Mouse (Mus musculus) liver, embryonic 11.5 days (tissue): ENCODE results near the gene Sp7. TPM values are rescaled to one million over a fixed set of nuclear protein-coding genes. Genes with fewer than 3 reads are reported as not detected.
A peak's percentile ranks its signal among the peaks of the same experiment; 100 is the strongest.
"Not testable (repeated sequence)": the region's sequence is repeated elsewhere in the genome, so short reads cannot be mapped to it uniquely, and the experiment has no call there.

Source experiments
- ATAC-seq: fragments of 200-750 bp; cut with Nextera tagmentation; replicated peaks from 2 replicates; pipeline ENCODE4 v1.8.0; 2017; ENCODE audit warnings: moderate number of reproducible peaks, mild to moderate bottlenecking, moderate TSS enrichment, moderate library complexity; ENCODE audit not compliant: low FRiP score
- DNase-seq: peaks from one replicate; pipeline ENCODE4 v3.0.0-alpha.2; 2017; ENCODE audit warnings: low spot score
- H3K27ac ChIP-seq: fragments of 300-500 bp; sonication (generic); 2 replicates; pipeline ENCODE4 v1.5.1; 2014; ENCODE audit warnings: mild to moderate bottlenecking, low read depth, low read length, control low read depth
- H3K27me3 ChIP-seq: fragments of 300-500 bp; sonication (generic); replicated peaks from 2 replicates; pipeline ENCODE4 v1.6.1; 2014; ENCODE audit warnings: low read length, mixed read lengths; ENCODE audit not compliant: control insufficient read depth, insufficient read depth
- H3K36me3 ChIP-seq: fragments of 300-500 bp; sonication (generic); 2 replicates; pipeline ENCODE4 v1.6.1; 2014; ENCODE audit warnings: mild to moderate bottlenecking, low read length, moderate library complexity, mixed read lengths; ENCODE audit not compliant: control insufficient read depth, insufficient read depth
- H3K4me1 ChIP-seq: fragments of 300-500 bp; sonication (generic); replicated peaks from 2 replicates; pipeline ENCODE4 v1.6.1; 2014; ENCODE audit warnings: low read length, mixed read lengths; ENCODE audit not compliant: control insufficient read depth, insufficient read depth
- H3K4me2 ChIP-seq: fragments of 300-500 bp; sonication (generic); 2 replicates; pipeline ENCODE4 v1.6.1; 2014; ENCODE audit warnings: mild to moderate bottlenecking, control low read depth, moderate library complexity
- H3K4me3 ChIP-seq: fragments of 300-500 bp; sonication (generic); 2 replicates; pipeline ENCODE4 v1.5.1; 2014; ENCODE audit warnings: low read depth, low read length, control low read depth
- H3K9ac ChIP-seq: fragments of 300-500 bp; sonication (generic); 2 replicates; pipeline ENCODE4 v1.6.1; 2014; ENCODE audit warnings: low read depth, low read length, control low read depth
- H3K9me3 ChIP-seq: fragments of 300-500 bp; sonication (generic); 2 replicates; pipeline ENCODE4 v1.6.1; 2016; ENCODE audit warnings: low read length, inconsistent platforms, mixed read lengths; ENCODE audit not compliant: control insufficient read depth
- WGBS: fragments of 180-500 bp; shearing (Covaris S2); extraction: QIAGEN DNeasy Blood & Tissue Kit; methylation state at CpG from one replicate; pipeline ENCODE4 v1.1.7; 2014; 5-methylcytosine and 5-hydroxymethylcytosine counted together
- polyA plus RNA-seq: library from polyadenylated mRNA; unstranded; fragments of >200 nt; fragmentation: Nextera tagmentation; extraction: Ambion mirVana; gene quantifications from 2 replicates; pipeline ENCODE4 v1.2.1, GENCODE M21; 2014

The Sp7 gene
- polyA plus RNA-seq, 1 experiment from 2014 or later: 1.5 TPM

GRCm38 (mm10) chr15:102341580-102341979 lies 25.4 kb downstream of the Sp7 start:
- no peaks in the 10 kb centered on the region for H3K27me3 ChIP-seq
- no peaks in the 10 kb centered on the region for H3K9me3 ChIP-seq
- no peak overlapping the region for H3K4me2 ChIP-seq
- no peak overlapping the region for H3K9ac ChIP-seq
- H3K27ac ChIP-seq: no peak overlapping the region
- peaks cover 40% of the 10 kb centered on the region for H3K36me3 ChIP-seq
- no peak overlapping the region for H3K4me3 ChIP-seq
- H3K4me1 ChIP-seq: no peaks in the 10 kb centered on the region
- ATAC-seq: 0 out of 2 replicates have a peak, but pooled peaks have one; percentile 44
- WGBS: 16% methylated on average over 1 of the region's 1 CpGs
- no peak for DNase-seq

GRCm38 (mm10) chr15:102339612-102340011 lies 27.4 kb downstream of the Sp7 start:
- WGBS: 73% methylated on average over 5 of the region's 5 CpGs
- no peaks in the 10 kb centered on the region for H3K4me1 ChIP-seq
- H3K27me3 ChIP-seq: no peaks in the 10 kb centered on the region
- H3K27ac ChIP-seq: no peak overlapping the region
- ATAC-seq: no peak
- H3K9ac ChIP-seq: no peak overlapping the region
- no peak for DNase-seq
- no peak overlapping the region for H3K4me2 ChIP-seq
- H3K36me3 ChIP-seq: peaks cover 35% of the 10 kb centered on the region
- no peak overlapping the region for H3K4me3 ChIP-seq
- no peaks in the 10 kb centered on the region for H3K9me3 ChIP-seq

- H3K27me3 ChIP-seq: no peaks in the 10 kb centered on the region
- WGBS: 79% methylated on average over 4 of the region's 4 CpGs
- H3K27ac ChIP-seq: no peak overlapping the region
- H3K36me3 ChIP-seq: peaks cover 47% of the 10 kb centered on the region
- H3K9ac ChIP-seq: no peak overlapping the region
- H3K4me3 ChIP-seq: no peak overlapping the region
- ATAC-seq (no peak), DNase-seq (no peak)
- no peak overlapping the region for H3K4me2 ChIP-seq
- H3K9me3 ChIP-seq: no peaks in the 10 kb centered on the region
- peaks cover 12% of the 10 kb centered on the region for H3K4me1 ChIP-seq
Measured at GRCm38 (mm10) chr15:102336946-102337345, 30.0 kb downstream of the Sp7 start.

GRCm38 (mm10) chr15:102335925-102336324 lies 31.1 kb downstream of the Sp7 start:
- H3K27ac ChIP-seq, DNase-seq, H3K9ac ChIP-seq, H3K4me2 ChIP-seq, H3K4me3 ChIP-seq, H3K9me3 ChIP-seq, ATAC-seq, H3K27me3 ChIP-seq: not testable (repeated sequence)
- 90% methylated on average over 5 of the region's 5 CpGs for WGBS
- H3K4me1 ChIP-seq: peaks cover 15% of the 10 kb centered on the region
- H3K36me3 ChIP-seq: peaks cover 47% of the 10 kb centered on the region

GRCm38 (mm10) chr15:102335254-102335653 lies 31.7 kb downstream of the Sp7 start:
- Histone ChIP-seq H3K36me3 (peaks cover 52% of the 10 kb centered on the region), H3K9ac (no peak overlapping the region), H3K4me2 (no peak overlapping the region), H3K27me3 (no peaks in the 10 kb centered on the region), H3K4me1 (peaks cover 15% of the 10 kb centered on the region), H3K9me3 (no peaks in the 10 kb centered on the region), H3K27ac (no peak overlapping the region), H3K4me3 (no peak overlapping the region)
- no peak for DNase-seq
- ATAC-seq: no peak
- WGBS: 86% methylated on average over 8 of the region's 8 CpGs

- peak within 1 kb of the TSS; percentile 75 for H3K27ac ChIP-seq
- H3K4me2 ChIP-seq: peak within 1 kb of the TSS; percentile 97
- ATAC-seq (peak; percentile 90), DNase-seq (peak; percentile 84)
- 1% methylated on average over 30 of the region's 30 CpGs for WGBS
- no peaks in the 10 kb centered on the region for H3K27me3 ChIP-seq
- H3K9me3 ChIP-seq: no peaks in the 10 kb centered on the region
- peaks cover 40% of the 10 kb centered on the region for H3K36me3 ChIP-seq
- H3K9ac ChIP-seq: peak within 1 kb of the TSS; percentile 73
- peak within 1 kb of the TSS; percentile 80 for H3K4me3 ChIP-seq
- peaks cover 20% of the 10 kb centered on the region for H3K4me1 ChIP-seq
Measured at GRCm38 (mm10) chr15:102331610-102332015, 35.4 kb downstream of the Sp7 start, which contains the start of gene Myg1. Gene Myg1, plus strand, starts transcription at chr15:102331709.

- DNase-seq (no peak), ATAC-seq (no peak)
- peak overlapping the region; percentile 86 for H3K9ac ChIP-seq
- H3K27me3 ChIP-seq: no peaks in the 10 kb centered on the region
- peak overlapping the region; percentile 76 for H3K4me2 ChIP-seq
- 0 out of 2 replicates have a peak overlapping the region, but pooled peaks have one; percentile 64 for H3K27ac ChIP-seq
- H3K4me3 ChIP-seq: peak overlapping the region; percentile 90
- 56% methylated on average over 8 of the region's 8 CpGs for WGBS
- peaks cover 28% of the 10 kb centered on the region for H3K36me3 ChIP-seq
- no peaks in the 10 kb centered on the region for H3K9me3 ChIP-seq
- peaks cover 8% of the 10 kb centered on the region for H3K4me1 ChIP-seq
Measured at GRCm38 (mm10) chr15:102326892-102327291, 40.1 kb downstream of the Sp7 start.

- peak; percentile 92 for ATAC-seq
- peaks cover 28% of the 10 kb centered on the region for H3K36me3 ChIP-seq
Measured at GRCm38 (mm10) chr15:102326022-102326576, 40.9 kb downstream of the Sp7 start, which contains the start of gene Pfdn5. Gene Pfdn5, plus strand, starts transcription at chr15:102326116.

More at GRCm38 (mm10) chr15:102326022-102326576, 40.9 kb downstream of the Sp7 start, which contains the start of gene Pfdn5:
- Histone ChIP-seq H3K4me1 (peaks cover 5% of the 10 kb centered on the region; the same call in 1 of the 2 replicates), H3K4me3 (peak within 1 kb of the TSS; percentile 90), H3K4me2 (peak within 1 kb of the TSS; percentile 76), H3K27ac (peak within 1 kb of the TSS; percentile 64), H3K27me3 (no peaks in the 10 kb centered on the region), H3K9ac (peak within 1 kb of the TSS; percentile 86), H3K9me3 (no peaks in the 10 kb centered on the region)
- under 1% methylated on average over 40 of the region's 40 CpGs for WGBS
- peak; percentile 78 for DNase-seq
